Comparison of ENCODE assay signal across 25 mouse cellular contexts in genomic region chr14:37083755-37084154, GRCm38 (mm10). TPM values are rescaled to one million over a fixed set of nuclear protein-coding genes. Genes with fewer than 3 reads are reported as not detected.
"Had no signal": no experiment of that assay in that cellular context is flagged by ENCODE, and none has a peak within 500 bp of the region (broad histone marks: within the 10 kb centered on the region; RNA-seq: fewer than 3 reads in every experiment).

No protein-coding gene starts in this region.

- H3K9ac ChIP-seq: limb, embryonic 12.5 days; limb, embryonic 15.5 days; liver, embryonic 14.5 days; lung, embryonic 15.5 days; neural tube, embryonic 12.5 days; neural tube, embryonic 15.5 days had no signal

- DNase-seq: kidney, adult 11 months; kidney, adult 9 months; kidney, postnatal 14 days; layer of hippocampus, postnatal 36 days; left cerebral cortex, postnatal 4 days; lung, adult 18-20 months; lung, postnatal 10 days; lung, postnatal 36 days; midbrain, embryonic 14.5 days; right cerebral cortex, adult 18-20 months; right cerebral cortex, postnatal 14 days; right cerebral cortex, postnatal 4 days; thymus, postnatal 25 days had no signal

- H3K4me1 ChIP-seq: limb, embryonic 12.5 days; limb, embryonic 15.5 days; lung, embryonic 15.5 days; neural tube, embryonic 12.5 days; neural tube, embryonic 15.5 days had no signal

- H3K4me2 ChIP-seq: limb, embryonic 12.5 days; limb, embryonic 15.5 days; liver, embryonic 11.5 days; lung, embryonic 15.5 days; midbrain, embryonic 11.5 days; neural tube, embryonic 12.5 days; neural tube, embryonic 15.5 days had no signal

- H3K4me3 ChIP-seq: left cerebral cortex, adult 2 months; limb, embryonic 12.5 days; limb, embryonic 15.5 days; lung, embryonic 15.5 days; neural tube, embryonic 12.5 days; neural tube, embryonic 15.5 days had no signal

- H3K36me3 ChIP-seq: limb, embryonic 12.5 days; limb, embryonic 15.5 days; lung, embryonic 15.5 days; neural tube, embryonic 12.5 days; neural tube, embryonic 15.5 days had no signal

- H3K9me3 ChIP-seq: limb, embryonic 12.5 days; limb, embryonic 15.5 days; lung, embryonic 15.5 days; neural tube, embryonic 12.5 days; neural tube, embryonic 15.5 days had no signal

- H3K27ac ChIP-seq: left cerebral cortex, adult 2 months; limb, embryonic 12.5 days; limb, embryonic 15.5 days; liver, embryonic 14.5 days; lung, embryonic 15.5 days; neural tube, embryonic 12.5 days; neural tube, embryonic 15.5 days had no signal

- H3K27me3 ChIP-seq: limb, embryonic 12.5 days; limb, embryonic 15.5 days; lung, embryonic 15.5 days; neural tube, embryonic 12.5 days; neural tube, embryonic 15.5 days had no signal

RNA-seq across cellular contexts. Expression of gene Lrit2, which starts 16.0 kb away (rescaled TPM):
- polyA plus RNA-seq: limb, embryonic 12.5 days; limb, embryonic 15.5 days; liver, embryonic 11.5 days; liver, embryonic 14.5 days; lung, embryonic 15.5 days; midbrain, embryonic 11.5 days; midbrain, embryonic 14.5 days; neural tube, embryonic 12.5 days; neural tube, embryonic 15.5 days; stomach, embryonic 14.5 days; thymus, postnatal 0 days had no signal

RNA-seq across cellular contexts. Expression of gene Lrit1, which starts 29.1 kb away (rescaled TPM):
- polyA plus RNA-seq: limb, embryonic 12.5 days; limb, embryonic 15.5 days; liver, embryonic 11.5 days; liver, embryonic 14.5 days; lung, embryonic 15.5 days; midbrain, embryonic 11.5 days; midbrain, embryonic 14.5 days; midbrain, postnatal 0 days; neural tube, embryonic 12.5 days; neural tube, embryonic 15.5 days; stomach, embryonic 14.5 days; thymus, postnatal 0 days had no signal

RNA-seq across cellular contexts. Expression of gene 2610528A11Rik, which starts 30.1 kb away (rescaled TPM):
- polyA plus RNA-seq: midbrain, embryonic 11.5 days; midbrain, embryonic 14.5 days had no signal

RNA-seq across cellular contexts. Expression of gene Rgr, which starts 35.0 kb away (rescaled TPM):
- polyA plus RNA-seq: limb, embryonic 12.5 days; liver, embryonic 11.5 days; liver, embryonic 14.5 days; lung, embryonic 15.5 days; midbrain, embryonic 11.5 days; midbrain, postnatal 0 days; neural tube, embryonic 12.5 days; neural tube, embryonic 15.5 days; stomach, embryonic 14.5 days; thymus, postnatal 0 days had no signal
